Mouse (Mus musculus): ENCODE data around the gene Thsd7b. TPM values are rescaled to one million over a fixed set of nuclear protein-coding genes. Genes with fewer than 3 reads are reported as not detected.

Gene Thsd7b
- polyA plus RNA-seq, 1 experiment from 2014 or later = 1.5 TPM

- no peaks in the 10 kb centered on the region for H3K36me3 ChIP-seq
- H3K4me1 ChIP-seq = peaks cover 8% of the 10 kb centered on the region; the same call in 1 of the 2 replicates
- H3K27ac ChIP-seq = no peak overlapping the region
- 41% methylated on average over 1 of the region's 1 CpGs for WGBS
- DNase-seq (ENCODE audit: low spot score) = no peak
- no peak overlapping the region for H3K4me3 ChIP-seq
- no peaks in the 10 kb centered on the region for H3K9me3 ChIP-seq
- no peaks in the 10 kb centered on the region for H3K27me3 ChIP-seq (ENCODE audit: insufficient read depth, poor library complexity, severe bottlenecking)
These were observed 267.6 kb downstream of the Thsd7b start for GRCm38 (mm10) chr1:129540751-129541150.

DNA sequence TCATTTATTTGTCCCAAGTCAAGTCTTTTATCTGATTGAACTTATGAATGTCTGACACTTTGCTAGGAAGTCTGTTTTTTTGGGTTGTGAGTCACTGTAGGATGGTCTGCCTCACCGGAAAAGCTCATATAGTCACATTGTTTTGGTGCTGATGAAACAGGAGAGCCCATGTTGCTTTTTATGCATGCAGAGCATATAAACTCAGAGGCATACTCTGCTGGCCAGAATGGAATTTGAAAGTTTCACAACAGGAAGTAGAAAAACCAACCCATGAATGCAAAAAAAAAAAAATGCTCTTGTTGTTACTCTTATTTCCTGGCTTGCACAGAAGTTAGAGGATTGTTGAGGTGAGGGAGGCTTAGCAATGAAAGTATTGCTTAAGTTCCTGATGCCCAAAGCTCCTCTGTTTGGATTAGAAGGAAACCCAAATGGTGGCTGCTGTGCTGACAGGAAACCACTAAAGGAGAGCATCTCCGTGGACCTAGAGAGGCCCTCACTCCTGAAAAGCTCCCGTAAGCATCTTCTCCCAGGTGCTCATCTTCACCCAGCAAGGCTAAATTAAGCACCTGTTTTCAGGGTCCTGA is 269.6 kb downstream of the Thsd7b start:
- H3K4me1 ChIP-seq = peaks cover 8% of the 10 kb centered on the region; the same call in 1 of the 2 replicates

DNA sequence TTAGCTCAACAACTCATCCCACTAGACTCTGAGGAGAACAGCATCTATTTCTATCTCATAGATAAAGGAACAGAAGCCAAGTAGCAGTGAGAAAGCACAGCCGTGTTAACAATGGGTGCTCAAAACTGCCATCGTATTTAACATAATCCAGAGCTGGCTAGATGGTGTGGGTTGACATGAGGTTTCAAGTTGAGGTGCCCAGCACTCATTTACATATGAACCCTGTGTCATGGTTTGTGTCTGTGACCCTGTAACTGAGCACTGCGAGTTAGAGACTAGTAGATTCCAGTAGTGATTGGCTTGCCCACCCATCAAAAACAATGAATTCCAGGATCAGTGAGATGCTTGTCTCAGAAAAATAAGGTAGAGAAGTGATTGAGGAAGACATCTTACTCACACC is 270.1 kb downstream of the Thsd7b start:
- no peaks in the 10 kb centered on the region for H3K9me3 ChIP-seq
- no peaks in the 10 kb centered on the region for H3K36me3 ChIP-seq
- no peak overlapping the region for H3K27ac ChIP-seq
- no peak for DNase-seq (ENCODE audit: low spot score)
- no peak overlapping the region for H3K4me3 ChIP-seq
- WGBS = 44% methylated on average over 3 of the region's 3 CpGs
- H3K27me3 ChIP-seq (ENCODE audit: insufficient read depth, poor library complexity, severe bottlenecking) = no peaks in the 10 kb centered on the region
- H3K4me1 ChIP-seq = peaks cover 8% of the 10 kb centered on the region; the same call in 1 of the 2 replicates

More for the DNA sequence above, 269.6 kb downstream of the Thsd7b start:
- no peak overlapping the region for H3K4me3 ChIP-seq
- DNase-seq (ENCODE audit: low spot score) = no peak
- no peaks in the 10 kb centered on the region for H3K9me3 ChIP-seq
- H3K36me3 ChIP-seq = no peaks in the 10 kb centered on the region
- no peaks in the 10 kb centered on the region for H3K27me3 ChIP-seq (ENCODE audit: insufficient read depth, poor library complexity, severe bottlenecking)
- 54% methylated on average over 3 of the region's 3 CpGs for WGBS
- H3K27ac ChIP-seq = no peak overlapping the region

DNA sequence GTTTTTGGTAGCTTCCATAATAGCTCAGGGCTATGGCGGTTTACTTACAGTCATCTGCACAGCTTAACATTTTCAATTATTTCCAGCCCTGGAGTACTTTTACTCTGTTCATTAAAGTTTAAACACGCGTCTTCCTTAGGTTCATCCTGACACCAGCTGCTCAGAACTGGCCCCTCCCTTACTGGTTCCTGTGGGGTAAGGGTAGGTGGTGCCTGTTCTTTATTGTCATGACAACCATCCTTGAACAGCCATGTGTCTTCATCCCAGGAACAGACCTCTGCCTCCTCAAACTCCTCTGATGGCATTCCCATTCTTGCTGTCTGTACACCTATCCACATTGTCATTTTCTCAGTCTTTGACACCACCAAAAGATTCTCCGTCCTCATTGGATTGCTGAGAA is 285.0 kb downstream of the Thsd7b start:
- Histone ChIP-seq H3K36me3 (no peaks in the 10 kb centered on the region), H3K27me3 (ENCODE audit: insufficient read depth, poor library complexity, severe bottlenecking) (no peaks in the 10 kb centered on the region), H3K4me1 (no peaks in the 10 kb centered on the region), H3K9me3 (0 out of 2 replicates have a peak, but pooled peaks cover 4% of the 10 kb centered on the region), H3K27ac (no peak overlapping the region), H3K4me3 (no peak overlapping the region)
- no peak for DNase-seq (ENCODE audit: low spot score)
- 91% methylated on average over 4 of the region's 4 CpGs for WGBS

DNA sequence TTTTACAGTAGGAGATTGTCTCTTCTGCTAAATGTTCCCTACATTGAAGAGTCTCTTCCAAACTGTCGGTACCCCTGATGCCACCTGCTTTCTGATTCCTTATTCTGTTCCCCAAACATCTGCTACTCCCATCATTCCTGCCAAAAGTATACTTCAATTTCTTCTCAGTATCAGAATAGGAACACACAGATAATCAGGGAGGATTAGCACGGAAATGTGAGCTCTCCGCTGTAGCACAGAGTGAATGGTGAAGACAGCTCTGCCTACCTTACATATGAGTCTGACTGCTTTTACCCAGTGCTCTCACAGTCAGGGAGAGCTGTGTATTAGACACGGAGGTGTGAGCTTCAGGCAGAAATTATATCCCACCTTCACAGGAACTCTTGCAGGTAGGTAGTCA is 286.0 kb downstream of the Thsd7b start:
- Histone ChIP-seq H3K27me3 (ENCODE audit: insufficient read depth, poor library complexity, severe bottlenecking) (no peaks in the 10 kb centered on the region), H3K9me3 (no peaks in the 10 kb centered on the region), H3K4me3 (no peak overlapping the region), H3K4me1 (no peaks in the 10 kb centered on the region), H3K36me3 (no peaks in the 10 kb centered on the region), H3K27ac (no peak overlapping the region)
- WGBS = 77% methylated on average over 4 of the region's 4 CpGs
- DNase-seq (ENCODE audit: low spot score) = no peak

- 79% methylated on average over 3 of the region's 3 CpGs for WGBS
- DNase-seq (ENCODE audit: low spot score) = no peak
- Histone ChIP-seq H3K4me1 (no peaks in the 10 kb centered on the region), H3K36me3 (no peaks in the 10 kb centered on the region), H3K27me3 (ENCODE audit: insufficient read depth, poor library complexity, severe bottlenecking) (no peaks in the 10 kb centered on the region), H3K9me3 (no peaks in the 10 kb centered on the region), H3K4me3 (no peak overlapping the region), H3K27ac (no peak overlapping the region)
These were observed 286.7 kb downstream of the Thsd7b start for GRCm38 (mm10) chr1:129559812-129560211.

- 29% methylated on average over 1 of the region's 1 CpGs for WGBS
- no peaks in the 10 kb centered on the region for H3K4me1 ChIP-seq
- no peaks in the 10 kb centered on the region for H3K27me3 ChIP-seq (ENCODE audit: insufficient read depth, poor library complexity, severe bottlenecking)
- H3K36me3 ChIP-seq = no peaks in the 10 kb centered on the region
- no peak overlapping the region for H3K27ac ChIP-seq
- no peaks in the 10 kb centered on the region for H3K9me3 ChIP-seq
- H3K4me3 ChIP-seq = no peak overlapping the region
- no peak for DNase-seq (ENCODE audit: low spot score)
These were observed 289.6 kb downstream of the Thsd7b start for GRCm38 (mm10) chr1:129562707-129563106.

GRCm38 (mm10) chr1:129570522-129570921 is 297.4 kb downstream of the Thsd7b start:
- H3K36me3 ChIP-seq = no peaks in the 10 kb centered on the region
- no peak for DNase-seq (ENCODE audit: low spot score)
- 85% methylated on average over 3 of the region's 3 CpGs for WGBS

GRCm38 (mm10) chr1:129579955-129580354 is 306.9 kb downstream of the Thsd7b start:
- no peak overlapping the region for H3K4me3 ChIP-seq
- H3K27ac ChIP-seq = no peak overlapping the region
- DNase-seq (ENCODE audit: low spot score) = no peak
- H3K27me3 ChIP-seq (ENCODE audit: insufficient read depth, poor library complexity, severe bottlenecking) = no peaks in the 10 kb centered on the region
- 77% methylated on average over 4 of the region's 4 CpGs for WGBS
- H3K36me3 ChIP-seq = no peaks in the 10 kb centered on the region
- no peaks in the 10 kb centered on the region for H3K4me1 ChIP-seq
- H3K9me3 ChIP-seq = no peaks in the 10 kb centered on the region

More at GRCm38 (mm10) chr1:129570522-129570921, 297.4 kb downstream of the Thsd7b start:
- no peaks in the 10 kb centered on the region for H3K9me3 ChIP-seq
- H3K27ac ChIP-seq = no peak overlapping the region
- no peak overlapping the region for H3K4me3 ChIP-seq
- no peaks in the 10 kb centered on the region for H3K27me3 ChIP-seq (ENCODE audit: insufficient read depth, poor library complexity, severe bottlenecking)
- no peaks in the 10 kb centered on the region for H3K4me1 ChIP-seq

DNA sequence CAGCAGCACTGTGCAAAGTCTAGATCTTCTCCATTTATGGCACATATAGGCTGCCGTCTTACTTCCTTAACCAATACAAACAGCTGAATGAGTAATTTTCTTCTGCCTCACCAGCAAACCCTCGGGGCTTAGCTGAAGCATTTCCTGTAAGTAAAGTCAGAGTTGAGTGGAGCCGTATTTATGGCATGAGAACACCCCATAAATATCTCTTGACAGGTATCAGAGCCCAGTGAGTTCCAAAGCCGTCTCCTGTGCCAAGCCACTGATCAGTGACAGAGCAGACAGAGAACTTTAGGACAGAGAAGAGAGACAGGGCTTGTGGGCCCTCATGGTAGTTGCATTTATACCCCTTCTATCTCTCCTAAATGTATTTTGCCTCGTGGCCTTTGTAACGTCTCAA is 313.5 kb downstream of the Thsd7b start:
- no peak for DNase-seq (ENCODE audit: low spot score)
- H3K27me3 ChIP-seq (ENCODE audit: insufficient read depth, poor library complexity, severe bottlenecking) = no peaks in the 10 kb centered on the region
- 69% methylated on average over 6 of the region's 6 CpGs for WGBS
- no peak overlapping the region for H3K4me3 ChIP-seq
- no peaks in the 10 kb centered on the region for H3K36me3 ChIP-seq
- H3K27ac ChIP-seq = no peak overlapping the region
- no peaks in the 10 kb centered on the region for H3K4me1 ChIP-seq
- no peaks in the 10 kb centered on the region for H3K9me3 ChIP-seq

- 80% methylated on average over 3 of the region's 3 CpGs for WGBS
These were observed 316.4 kb downstream of the Thsd7b start for GRCm38 (mm10) chr1:129589366-129590002.

GRCm38 (mm10) chr1:129595447-129595846 is 322.3 kb downstream of the Thsd7b start:
- Histone ChIP-seq H3K27me3 (ENCODE audit: insufficient read depth, poor library complexity, severe bottlenecking) (no peaks in the 10 kb centered on the region), H3K36me3 (no peaks in the 10 kb centered on the region), H3K4me1 (no peaks in the 10 kb centered on the region), H3K27ac (no peak overlapping the region), H3K9me3 (no peaks in the 10 kb centered on the region), H3K4me3 (no peak overlapping the region)
- no peak for DNase-seq (ENCODE audit: low spot score)
- 83% methylated on average over 13 of the region's 13 CpGs for WGBS

More at GRCm38 (mm10) chr1:129589366-129590002, 316.4 kb downstream of the Thsd7b start:
- H3K4me1 ChIP-seq = no peaks in the 10 kb centered on the region
- H3K27me3 ChIP-seq (ENCODE audit: insufficient read depth, poor library complexity, severe bottlenecking) = no peaks in the 10 kb centered on the region
- H3K4me3 ChIP-seq = no peak overlapping the region
- H3K9me3 ChIP-seq = no peaks in the 10 kb centered on the region
- H3K36me3 ChIP-seq = no peaks in the 10 kb centered on the region
- DNase-seq (ENCODE audit: low spot score) = no peak
- no peak overlapping the region for H3K27ac ChIP-seq

DNA sequence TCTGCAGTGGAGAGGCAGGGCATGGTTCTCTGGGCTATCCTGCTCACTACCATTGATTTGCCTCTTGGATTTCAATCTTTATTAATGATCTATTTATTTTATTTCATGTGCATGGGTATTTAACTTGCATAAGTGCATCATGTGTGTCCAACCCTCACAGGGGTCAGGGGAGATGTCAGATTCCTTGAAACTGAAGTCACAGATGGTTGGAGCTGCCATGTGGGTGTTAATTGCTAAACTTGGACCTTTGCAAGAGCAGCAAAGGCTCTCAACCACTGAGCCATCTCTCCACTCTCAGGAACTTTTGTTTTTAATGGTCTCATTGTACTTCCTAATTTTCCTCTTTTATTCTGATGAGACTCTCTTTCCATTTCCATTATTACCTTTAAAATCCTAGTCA is 327.8 kb downstream of the Thsd7b start:
- no peaks in the 10 kb centered on the region for H3K36me3 ChIP-seq
- H3K4me1 ChIP-seq = no peaks in the 10 kb centered on the region
- no peak overlapping the region for H3K4me3 ChIP-seq
- DNase-seq (ENCODE audit: low spot score) = no peak
- no peaks in the 10 kb centered on the region for H3K9me3 ChIP-seq
- H3K27me3 ChIP-seq (ENCODE audit: insufficient read depth, poor library complexity, severe bottlenecking) = no peaks in the 10 kb centered on the region
- no peak overlapping the region for H3K27ac ChIP-seq

DNA sequence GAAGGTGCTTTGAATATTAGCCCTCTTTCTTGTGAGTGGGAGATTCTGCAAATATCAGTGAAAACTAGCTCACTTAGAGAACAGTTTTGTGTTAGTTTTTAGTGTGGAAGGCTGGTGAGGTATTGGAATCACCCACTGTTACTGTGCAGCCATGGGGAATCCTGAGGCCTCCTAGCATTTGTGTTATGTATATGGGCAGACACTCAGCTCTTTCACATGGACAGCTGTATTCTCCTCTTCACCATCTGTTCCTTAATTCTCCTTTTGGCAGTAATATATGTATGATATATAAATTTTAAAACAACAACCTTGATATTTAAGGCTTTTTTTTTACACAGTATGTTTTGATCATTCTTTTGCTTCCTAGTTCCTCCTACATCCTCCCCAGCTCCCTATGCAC is 329.2 kb downstream of the Thsd7b start:
- no peaks in the 10 kb centered on the region for H3K36me3 ChIP-seq
- H3K9me3 ChIP-seq = no peaks in the 10 kb centered on the region
- H3K4me1 ChIP-seq = no peaks in the 10 kb centered on the region
- DNase-seq (ENCODE audit: low spot score) = no peak
- no peak overlapping the region for H3K27ac ChIP-seq
- H3K27me3 ChIP-seq (ENCODE audit: insufficient read depth, poor library complexity, severe bottlenecking) = no peaks in the 10 kb centered on the region
- no peak overlapping the region for H3K4me3 ChIP-seq

All from heart, embryonic 10.5 days (tissue).